Mouse (Mus musculus): ENCODE results near the gene Nedd4. TPM values are rescaled to one million over a fixed set of nuclear protein-coding genes. Genes with fewer than 3 reads are reported as not detected.
"Not testable (repeated sequence)": the region's sequence is repeated elsewhere in the genome, so short reads cannot be mapped to it uniquely, and the experiment has no call there.

The Nedd4 gene
- total RNA-seq, 2 experiments from 2014 or later: 490 to 566 TPM

GRCm38 (mm10) chr9:72644418-72645110, 17.6 kb upstream of the Nedd4 start:
- intact Hi-C loops (cut with DNase I): no loop called here
- no peak for DNase-seq

GRCm38 (mm10) chr9:72649781-72650180, 12.4 kb upstream of the Nedd4 start:
- intact Hi-C loops (cut with DNase I): no loop called here
- DNase-seq: no peak

- DNase-seq: peak; percentile 68 to 69
- intact Hi-C loops (cut with DNase I): no loop called here
Observed at GRCm38 (mm10) chr9:72652961-72653360, 9.2 kb upstream of the Nedd4 start.

GRCm38 (mm10) chr9:72653533-72653932, 8.6 kb upstream of the Nedd4 start:
- DNase-seq: peak; percentile 57 to 62
- intact Hi-C loops (cut with DNase I): no loop called here

GRCm38 (mm10) chr9:72654593-72655242, 7.4 kb upstream of the Nedd4 start:
- intact Hi-C loops (cut with DNase I): no loop called here
- DNase-seq: peak; percentile 81 to 84

- DNase-seq: peak; percentile 49 to 57
- intact Hi-C loops (cut with DNase I): no loop called here
Observed at GRCm38 (mm10) chr9:72655602-72656001, 6.5 kb upstream of the Nedd4 start.

GRCm38 (mm10) chr9:72656491-72656890, 5.7 kb upstream of the Nedd4 start:
- DNase-seq: no peak
- intact Hi-C loops (cut with DNase I): no loop called here

GRCm38 (mm10) chr9:72656940-72657339, 5.2 kb upstream of the Nedd4 start:
- intact Hi-C loops (cut with DNase I): no loop called here
- no peak for DNase-seq

GRCm38 (mm10) chr9:72657694-72658093, 4.5 kb upstream of the Nedd4 start:
- intact Hi-C loops (cut with DNase I): loop anchor here (2.0 kb wide), 1 partner anchor 15 kb away; no protein-coding TSS in a partner anchor

GRCm38 (mm10) chr9:72660139-72660538, 2.0 kb upstream of the Nedd4 start:
- intact Hi-C loops (cut with DNase I): no loop called here
- no peak for DNase-seq

More at GRCm38 (mm10) chr9:72657694-72658093, 4.5 kb upstream of the Nedd4 start:
- DNase-seq: no peak

- DNase-seq: no peak
- intact Hi-C loops (cut with DNase I): no loop called here
Observed at GRCm38 (mm10) chr9:72660911-72661310, 1.2 kb upstream of the Nedd4 start.

- DNase-seq: no peak
- intact Hi-C loops (cut with DNase I): no loop called here
Observed at GRCm38 (mm10) chr9:72661561-72661894, 618 bp upstream of the Nedd4 start.

GRCm38 (mm10) chr9:72662691-72663533, 766 bp downstream of the Nedd4 start:
- peak; percentile 91 to 92 for DNase-seq
- intact Hi-C loops (cut with DNase I): loop anchor here (1.0 kb wide), 1 partner anchor 23 kb away; no protein-coding TSS in a partner anchor

GRCm38 (mm10) chr9:72663534-72663918, 1.4 kb downstream of the Nedd4 start:
- DNase-seq: no peak
- intact Hi-C loops (cut with DNase I): no loop called here

- no peak for DNase-seq
- intact Hi-C loops (cut with DNase I): no loop called here
Observed at GRCm38 (mm10) chr9:72664409-72665351, 2.5 kb downstream of the Nedd4 start.

GRCm38 (mm10) chr9:72665517-72665916, 3.4 kb downstream of the Nedd4 start:
- no peak for DNase-seq
- intact Hi-C loops (cut with DNase I): no loop called here

- DNase-seq; intact Hi-C loops (cut with DNase I): not testable (repeated sequence)
Observed at GRCm38 (mm10) chr9:72666352-72667021, 4.3 kb downstream of the Nedd4 start.

- no peak for DNase-seq
- intact Hi-C loops (cut with DNase I): no loop called here
Observed at GRCm38 (mm10) chr9:72667126-72667525, 5.0 kb downstream of the Nedd4 start.

- intact Hi-C loops (cut with DNase I): no loop called here
- DNase-seq: no peak
Observed at GRCm38 (mm10) chr9:72669383-72669782, 7.2 kb downstream of the Nedd4 start.

- DNase-seq: peak; percentile 85 to 93
- intact Hi-C loops (cut with DNase I): loop anchor here (1.0 to 10.0 kb wide), 4 partner anchors 14 to 218 kb away; partner anchors contain the start of gene Rfx7
Observed at GRCm38 (mm10) chr9:72672361-72672760, 10.2 kb downstream of the Nedd4 start.
